Mouse (Mus musculus) adrenal gland, postnatal 25 days (tissue): ENCODE results near the gene Dtx3l. TPM values are rescaled to one million over a fixed set of nuclear protein-coding genes. Genes with fewer than 3 reads are reported as not detected.

Source experiments
- DNase-seq: peaks from one replicate; pipeline ENCODE4 v3.0.0; 2021; ENCODE audit warnings: mixed read lengths
- total RNA-seq: library from RNA; stranded (reverse); gene quantifications from 2 replicates; pipeline ENCODE4 v1.2.3, GENCODE M21; 2021

The Dtx3l gene
- total RNA-seq, 1 experiment from 2014 or later = 10.8 TPM

DNA sequence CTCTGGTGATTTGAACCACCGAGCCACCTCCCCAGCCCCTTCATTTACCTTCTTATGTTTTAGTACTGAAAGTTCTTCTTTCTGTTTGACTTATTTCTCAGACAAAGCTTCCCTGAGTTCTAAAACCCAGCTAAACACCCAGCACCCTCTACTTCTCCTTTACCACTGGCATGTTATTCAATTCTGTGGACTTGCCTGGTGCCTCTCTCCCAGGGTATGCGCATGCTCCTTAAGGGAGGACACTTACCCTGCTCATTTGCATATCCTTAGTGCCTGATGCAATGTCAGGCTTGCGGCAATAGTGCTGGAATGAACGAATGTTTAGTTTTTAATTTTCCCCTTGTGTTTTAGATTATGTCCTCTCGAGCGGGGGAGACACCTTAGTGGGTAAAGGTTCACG, 50.8 kb downstream of the Dtx3l start:
- no peak for DNase-seq

Other genes with a start within 250 kb of the Dtx3l start
- 28.1 and 34.0 TPM in 2 replicates for gene Dirc2, start 169.8 kb downstream of the Dtx3l start, total RNA-seq
- gene Hspbap1, start 168.8 kb downstream of the Dtx3l start, total RNA-seq = 5.2 and 8.0 TPM in 2 replicates
- 12.9 and 18.6 TPM in 2 replicates for gene Parp14, start 67.6 kb downstream of the Dtx3l start, total RNA-seq
- 10.0 and 14.3 TPM in 2 replicates for gene Parp9, start 681 bp downstream of the Dtx3l start, total RNA-seq
- 62.0 and 69.0 TPM in 2 replicates for gene Kpna1, start 39.6 kb upstream of the Dtx3l start, total RNA-seq
- gene Wdr5b, start 102.0 kb upstream of the Dtx3l start, total RNA-seq = 5.7 and 5.9 TPM in 2 replicates
- 164 TPM in 2 replicates for gene Fam162a, start 132.4 kb upstream of the Dtx3l start, total RNA-seq
- gene Ccdc58, start 132.5 kb upstream of the Dtx3l start, total RNA-seq = 54.1 and 66.4 TPM in 2 replicates
- gene Csta1, start 192.1 kb upstream of the Dtx3l start, total RNA-seq = not detected in 2 replicates
- gene Stfa2l1, start 217.7 kb upstream of the Dtx3l start, total RNA-seq = not detected in 2 replicates
- not detected in 2 replicates for gene Gm5483, start 245.1 kb upstream of the Dtx3l start, total RNA-seq